Mouse (Mus musculus): ENCODE results near the gene Lcp1.

DNA sequence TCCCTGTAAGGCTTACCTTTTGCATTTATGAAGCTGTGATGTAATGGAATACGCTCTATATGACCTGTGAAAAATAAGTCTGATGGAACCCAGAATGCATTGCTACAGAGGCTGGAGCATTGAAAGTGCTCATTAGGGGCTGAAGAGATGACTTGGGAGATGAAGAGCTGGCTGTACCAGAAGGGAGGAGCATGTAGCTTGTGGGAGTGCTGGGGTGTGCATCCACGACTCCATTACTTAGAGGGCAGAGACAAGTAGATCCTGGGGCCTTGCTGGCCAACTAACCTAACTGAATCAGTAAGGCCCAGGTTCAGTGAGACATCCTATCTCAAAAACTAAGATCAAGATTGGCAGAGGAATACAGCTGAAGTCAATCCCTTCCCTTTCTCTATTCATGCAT lies 8.3 kb downstream of the Lcp1 start:
- TF ChIP-seq POLR2A (IDR thresholded peaks at IDR 0.05; ENCODE audit: insufficient read depth, low read depth, low read length): no peak
- no peak for TF ChIP-seq CTCF (IDR thresholded peaks at IDR 0.05)
- no peak for TF ChIP-seq EP300 (IDR thresholded peaks at IDR 0.05; ENCODE audit: insufficient read depth, low read depth, low read length)

Measured in heart, adult 2 months (tissue).